Mouse (Mus musculus) liver, embryonic 13.5 days (tissue): Measurements from ENCODE around the gene Chrnb1. TPM values are rescaled to one million over a fixed set of nuclear protein-coding genes. Genes with fewer than 3 reads are reported as not detected.

Experiments used
- ATAC-seq: fragments of 200-750 bp; cut with Nextera tagmentation; 2 replicates; pipeline ENCODE4 v1.8.0; 2017; ENCODE audit warnings: low read depth, mild to moderate bottlenecking, moderate number of reproducible peaks, moderate library complexity
- DNase-seq: peaks from one replicate; pipeline ENCODE4 v3.0.0; 2022
- H3K27ac ChIP-seq: fragments of 300-500 bp; sonication (generic); 2 replicates; pipeline ENCODE4 v1.5.1; 2015; ENCODE audit warnings: moderate library complexity, mild to moderate bottlenecking, inconsistent platforms
- H3K27me3 ChIP-seq: fragments of 300-500 bp; sonication (generic); 2 replicates; pipeline ENCODE4 v1.6.1; 2015; ENCODE audit warnings: mild to moderate bottlenecking, inconsistent platforms
- H3K36me3 ChIP-seq: fragments of 300-500 bp; sonication (generic); 2 replicates; pipeline ENCODE4 v1.6.1; 2015; ENCODE audit warnings: mild to moderate bottlenecking, inconsistent platforms
- H3K4me1 ChIP-seq: fragments of 300-500 bp; sonication (generic); replicated peaks from 2 replicates; pipeline ENCODE4 v1.6.1; 2015; ENCODE audit warnings: inconsistent platforms
- H3K4me2 ChIP-seq: fragments of 300-500 bp; sonication (generic); 2 replicates; pipeline ENCODE4 v1.6.1; 2015; ENCODE audit warnings: inconsistent platforms, mild to moderate bottlenecking, moderate library complexity
- H3K4me3 ChIP-seq: fragments of 300-500 bp; sonication (generic); replicated peaks from 2 replicates; pipeline ENCODE4 v1.5.1; 2015; ENCODE audit warnings: mild to moderate bottlenecking, inconsistent platforms
- H3K9ac ChIP-seq: fragments of 300-500 bp; sonication (generic); 2 replicates; pipeline ENCODE4 v1.6.1; 2015; ENCODE audit warnings: mild to moderate bottlenecking, inconsistent platforms
- H3K9me3 ChIP-seq: fragments of 300-500 bp; sonication (generic); replicated peaks from 2 replicates; pipeline ENCODE4 v1.6.1; 2016; ENCODE audit warnings: inconsistent platforms
- WGBS: fragments of 180-500 bp; shearing (Covaris S2); methylation state at CpG from one replicate; pipeline ENCODE4 v1.1.7; 2015; ENCODE audit not compliant: insufficient replicate concordance; 5-methylcytosine and 5-hydroxymethylcytosine counted together
- polyA plus RNA-seq: library from polyadenylated mRNA; unstranded; fragments of >200 nt; fragmentation: Nextera tagmentation; extraction: Ambion mirVana; gene quantifications from 2 replicates; pipeline ENCODE4 v1.2.1, GENCODE M21; 2015

Chrnb1 gene
- polyA plus RNA-seq, 1 experiment from 2014 or later, result 0.59 TPM

DNA sequence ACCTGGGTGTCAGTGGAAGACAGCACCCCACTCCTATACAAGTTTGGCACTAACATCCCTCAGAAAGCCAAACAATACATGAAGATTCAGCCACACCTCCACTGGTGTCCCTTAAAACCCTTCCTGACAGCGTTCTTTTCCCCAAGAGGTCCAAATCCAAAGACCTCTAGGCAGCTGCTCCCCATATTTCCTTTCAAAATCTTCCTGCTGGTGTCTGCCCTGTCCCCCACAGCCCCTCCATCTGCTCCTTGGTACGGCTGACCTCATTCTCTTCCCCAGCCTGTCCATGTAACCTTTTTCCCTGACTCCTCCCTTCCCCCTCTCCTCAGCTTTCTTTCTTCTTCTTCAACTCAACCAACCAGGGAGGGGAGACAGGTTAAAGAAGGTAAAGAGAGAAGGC, 27.7 kb upstream of the Chrnb1 start:
- H3K4me1 ChIP-seq, result no peaks in the 10 kb centered on the region
- no peak overlapping the region for H3K9ac ChIP-seq
- H3K4me3 ChIP-seq, result no peak overlapping the region
- no peaks in the 10 kb centered on the region for H3K9me3 ChIP-seq
- ATAC-seq, result no peak
- no peak overlapping the region for H3K4me2 ChIP-seq
- H3K27me3 ChIP-seq, result peaks cover 9% of the 10 kb centered on the region
- peaks cover 24% of the 10 kb centered on the region for H3K36me3 ChIP-seq
- 67% methylated on average over 2 of the region's 2 CpGs for WGBS
- no peak overlapping the region for H3K27ac ChIP-seq
- DNase-seq, result no peak

DNA sequence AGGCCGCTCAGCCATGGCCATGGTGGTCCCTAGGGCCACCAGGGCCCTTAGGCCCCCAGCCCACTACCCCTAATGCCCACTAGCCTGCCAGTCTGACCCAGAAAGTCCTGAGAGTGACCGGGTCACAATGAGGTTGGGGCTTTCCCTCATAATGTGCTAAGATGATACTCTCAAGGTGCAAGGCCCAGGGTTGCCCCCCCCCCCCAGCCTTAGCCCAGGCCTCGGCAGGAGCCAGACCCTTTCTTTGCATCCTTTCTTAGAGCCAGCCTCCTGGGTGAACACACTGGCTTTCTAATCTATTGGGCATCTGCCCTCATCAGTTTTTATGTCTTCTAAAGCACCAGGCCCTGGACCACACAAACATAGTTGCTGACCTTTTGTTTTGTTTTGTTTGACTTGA, 26.3 kb upstream of the Chrnb1 start, which contains the start of gene Spem1:
Spem1 (minus strand) TSS at position 101 of the 400 bp plus-strand sequence.
- peaks cover 17% of the 10 kb centered on the region for H3K36me3 ChIP-seq
- no peak within 1 kb of the TSS for H3K9ac ChIP-seq
- H3K27ac ChIP-seq, result no peak within 1 kb of the TSS
- DNase-seq (no peak), ATAC-seq (no peak)
- no peaks in the 10 kb centered on the region for H3K9me3 ChIP-seq
- H3K4me2 ChIP-seq, result no peak within 1 kb of the TSS
- H3K4me1 ChIP-seq, result no peaks in the 10 kb centered on the region
- 69% methylated on average over 3 of the region's 3 CpGs for WGBS
- H3K27me3 ChIP-seq, result peaks cover 15% of the 10 kb centered on the region
- H3K4me3 ChIP-seq, result no peak within 1 kb of the TSS

DNA sequence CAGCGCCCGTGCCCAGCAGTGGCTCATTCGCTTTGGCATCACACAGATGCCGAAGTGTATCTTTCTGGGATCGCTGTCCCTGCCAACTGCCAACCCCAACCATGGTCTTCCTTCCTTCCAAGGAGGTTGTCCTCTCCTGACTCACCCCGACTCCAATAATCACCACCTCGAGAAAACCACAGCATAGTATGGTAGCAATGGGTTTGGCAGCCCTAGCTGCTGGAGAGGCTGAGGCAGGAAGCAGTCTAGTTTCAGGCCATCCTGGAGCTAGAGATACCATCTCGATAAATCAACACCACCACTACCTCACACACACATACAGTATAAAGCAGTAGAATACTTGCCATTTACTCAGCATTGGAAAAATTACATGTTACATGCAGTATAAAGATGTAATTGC, 23.1 kb upstream of the Chrnb1 start:
- no peak for ATAC-seq
- DNase-seq, result no peak

DNA sequence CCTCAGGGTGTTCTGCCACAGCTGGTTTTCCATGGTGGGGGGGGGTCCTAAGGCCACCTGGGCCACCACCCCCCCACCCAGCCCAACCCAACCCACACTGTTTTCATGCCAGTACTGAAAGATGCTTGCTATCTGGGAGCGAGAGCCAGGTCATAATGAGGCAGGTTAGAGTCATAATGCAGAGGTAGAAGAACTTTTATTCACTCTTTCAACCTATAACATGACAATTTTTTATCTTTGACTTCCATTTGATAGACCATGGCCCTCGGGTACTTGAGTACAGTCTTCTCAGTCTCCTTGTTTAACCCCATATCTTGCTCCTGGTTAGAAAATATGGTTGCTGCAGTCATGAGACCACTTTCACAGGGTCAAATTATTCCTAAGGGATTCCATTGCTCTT, 22.6 kb upstream of the Chrnb1 start, which contains the start of gene Spem2:
Spem2 (minus strand) TSS at position 101 of the 400 bp plus-strand sequence.
- DNase-seq (no peak), ATAC-seq (no peak)
- Histone ChIP-seq H3K9ac (no peak within 1 kb of the TSS), H3K4me2 (no peak within 1 kb of the TSS), H3K36me3 (no peaks in the 10 kb centered on the region), H3K9me3 (no peaks in the 10 kb centered on the region; the same call in 1 of the 2 replicates), H3K4me1 (no peaks in the 10 kb centered on the region), H3K4me3 (no peak within 1 kb of the TSS), H3K27ac (no peak within 1 kb of the TSS), H3K27me3 (peaks cover 15% of the 10 kb centered on the region)
- WGBS, result 62% methylated on average over 2 of the region's 2 CpGs

More for the DNA sequence above, 23.1 kb upstream of the Chrnb1 start:
- Histone ChIP-seq H3K4me1 (no peaks in the 10 kb centered on the region), H3K27ac (no peak overlapping the region), H3K9ac (no peak overlapping the region), H3K4me2 (no peak overlapping the region), H3K27me3 (peaks cover 20% of the 10 kb centered on the region), H3K36me3 (no peaks in the 10 kb centered on the region), H3K4me3 (no peak overlapping the region), H3K9me3 (no peaks in the 10 kb centered on the region; the same call in 1 of the 2 replicates)
- WGBS, result 66% methylated on average over 8 of the region's 8 CpGs

DNA sequence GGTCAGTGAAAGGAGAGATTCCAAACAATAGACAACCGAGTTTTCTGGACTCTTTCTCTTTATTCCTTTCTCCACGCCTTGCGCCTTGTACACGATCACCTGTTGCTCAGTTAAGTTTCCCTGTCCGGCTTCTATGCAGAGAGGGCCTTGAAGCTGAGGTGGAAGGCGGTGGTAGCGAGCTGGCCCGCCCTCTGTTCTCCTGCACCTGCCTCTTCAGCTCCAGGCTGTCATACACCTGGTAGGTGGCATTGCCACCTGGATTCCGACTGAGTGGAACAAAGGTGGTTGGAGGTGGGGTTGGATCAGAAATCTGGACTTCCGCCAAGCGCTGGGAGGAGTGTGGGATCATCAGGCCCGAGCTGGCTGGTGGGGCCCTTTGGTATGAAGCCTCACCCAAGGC, 20.8 kb upstream of the Chrnb1 start:
- no peaks in the 10 kb centered on the region for H3K4me1 ChIP-seq
- DNase-seq (no peak), ATAC-seq (no peak)
- H3K27me3 ChIP-seq, result peaks cover 24% of the 10 kb centered on the region
- H3K4me3 ChIP-seq, result no peak overlapping the region
- 83% methylated on average over 12 of the region's 12 CpGs for WGBS
- no peak overlapping the region for H3K27ac ChIP-seq
- no peaks in the 10 kb centered on the region; the same call in 1 of the 2 replicates for H3K9me3 ChIP-seq
- H3K4me2 ChIP-seq, result no peak overlapping the region
- no peak overlapping the region for H3K9ac ChIP-seq
- no peaks in the 10 kb centered on the region for H3K36me3 ChIP-seq

DNA sequence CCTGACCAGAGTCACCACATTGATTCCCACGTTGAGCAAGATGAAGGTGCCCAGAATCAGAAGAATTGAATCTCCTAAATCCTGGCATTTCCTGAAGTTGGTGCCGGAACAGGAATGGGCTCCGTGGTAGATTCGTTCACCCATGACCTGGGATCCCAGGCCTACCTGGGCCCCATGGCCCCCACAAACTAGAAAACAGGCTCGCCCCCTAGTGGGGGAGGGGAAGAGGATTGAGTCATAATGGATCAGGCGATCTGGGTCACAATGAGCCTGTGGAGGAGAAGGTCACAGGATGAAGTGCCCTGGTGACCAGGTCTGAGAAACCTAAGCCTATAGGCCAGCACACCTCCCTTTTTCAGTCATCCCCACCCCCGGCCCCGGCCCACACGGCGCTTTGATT, 19.4 kb upstream of the Chrnb1 start, which contains the start of gene Gm39566:
Gm39566 (minus strand) TSS at position 144 of the 400 bp plus-strand sequence.
- no peaks in the 10 kb centered on the region for H3K4me1 ChIP-seq
- ATAC-seq, result no peak
- H3K36me3 ChIP-seq, result no peaks in the 10 kb centered on the region
- no peaks in the 10 kb centered on the region; the same call in 1 of the 2 replicates for H3K9me3 ChIP-seq
- H3K4me3 ChIP-seq, result no peak within 1 kb of the TSS
- H3K27ac ChIP-seq, result no peak within 1 kb of the TSS
- H3K4me2 ChIP-seq, result no peak within 1 kb of the TSS
- no peak within 1 kb of the TSS for H3K9ac ChIP-seq
- peaks cover 36% of the 10 kb centered on the region for H3K27me3 ChIP-seq
- DNase-seq, result no peak
- WGBS, result 59% methylated on average over 10 of the region's 10 CpGs

DNA sequence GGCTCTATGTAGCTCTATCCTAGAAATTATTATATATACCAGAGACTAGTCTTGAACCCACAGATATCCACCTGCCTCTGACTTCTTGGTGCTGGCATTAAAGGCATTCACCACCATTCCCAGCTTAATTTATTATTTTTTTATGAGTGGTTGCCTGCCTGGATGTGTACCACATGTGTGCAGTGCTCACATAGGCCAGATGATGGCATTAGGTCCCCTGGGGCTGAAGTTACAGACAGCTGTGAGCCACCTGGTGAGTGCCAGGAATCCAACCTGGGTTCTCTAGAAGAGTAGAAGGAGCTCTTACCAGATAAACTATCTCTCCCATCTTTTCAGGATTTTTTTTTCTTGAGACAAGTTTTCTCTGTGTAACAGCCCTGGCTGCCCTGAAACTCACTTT, 14.5 kb upstream of the Chrnb1 start:
- ATAC-seq (no peak), DNase-seq (no peak)
- peaks cover 5% of the 10 kb centered on the region for H3K4me1 ChIP-seq
- H3K4me3 ChIP-seq, result no peak overlapping the region
- peaks cover 60% of the 10 kb centered on the region for H3K27me3 ChIP-seq
- H3K36me3 ChIP-seq, result no peaks in the 10 kb centered on the region
- no peak overlapping the region for H3K9ac ChIP-seq
- H3K27ac ChIP-seq, result no peak overlapping the region
- H3K9me3 ChIP-seq, result no peaks in the 10 kb centered on the region
- H3K4me2 ChIP-seq, result no peak overlapping the region

DNA sequence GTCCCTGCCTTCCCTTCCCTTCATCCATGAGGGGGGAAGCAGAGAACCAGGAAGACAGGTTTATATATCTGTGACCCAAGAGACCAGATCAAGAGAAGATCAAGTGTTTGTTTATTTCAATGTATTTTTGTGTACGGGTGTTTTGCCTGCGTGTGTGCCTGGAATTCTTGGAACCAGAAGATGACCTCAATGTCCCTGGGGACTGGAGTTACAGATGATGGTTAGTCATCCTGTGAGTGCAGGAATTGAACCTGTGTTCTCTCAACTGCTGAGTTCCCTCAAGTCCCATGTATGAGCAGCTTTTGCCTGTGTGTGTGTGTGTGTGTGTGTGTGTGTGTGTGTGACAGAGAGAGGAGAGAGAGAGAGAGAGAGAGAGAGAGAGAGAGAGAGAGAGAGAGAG, 11.9 kb upstream of the Chrnb1 start:
- WGBS, result 72% methylated on average over 2 of the region's 2 CpGs
- Histone ChIP-seq H3K9me3 (no peaks in the 10 kb centered on the region), H3K4me3 (no peak overlapping the region), H3K27me3 (peaks cover 77% of the 10 kb centered on the region), H3K27ac (no peak overlapping the region), H3K4me1 (peaks cover 31% of the 10 kb centered on the region), H3K36me3 (no peaks in the 10 kb centered on the region), H3K9ac (no peak overlapping the region), H3K4me2 (no peak overlapping the region)
- no peak for ATAC-seq
- no peak for DNase-seq

DNA sequence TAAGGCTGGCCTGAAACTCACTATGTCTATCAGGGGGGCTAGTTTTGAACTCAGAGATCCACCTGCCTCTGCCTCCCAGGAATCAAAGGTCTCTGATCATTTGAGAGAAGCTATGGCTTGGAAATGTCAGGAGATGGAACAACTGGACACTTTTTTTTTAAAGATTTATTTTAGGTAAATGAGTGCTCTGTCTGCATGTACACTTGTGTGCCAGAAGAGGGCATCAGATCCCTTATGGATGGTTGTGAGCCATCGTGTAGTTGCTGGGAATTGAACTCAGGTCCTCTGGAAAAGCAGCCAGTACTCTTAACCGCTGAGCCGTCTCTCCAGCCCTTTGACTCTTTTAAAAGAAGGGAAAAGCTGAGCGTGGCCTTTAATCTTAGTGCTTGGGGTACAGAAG, 10.6 kb upstream of the Chrnb1 start:
- H3K36me3 ChIP-seq, result no peaks in the 10 kb centered on the region
- H3K27ac ChIP-seq, result no peak overlapping the region
- peaks cover 44% of the 10 kb centered on the region for H3K4me1 ChIP-seq
- no peak overlapping the region for H3K4me2 ChIP-seq
- DNase-seq, result no peak
- no peak overlapping the region for H3K4me3 ChIP-seq
- H3K9ac ChIP-seq, result no peak overlapping the region
- 77% methylated on average over 4 of the region's 4 CpGs for WGBS
- no peaks in the 10 kb centered on the region for H3K9me3 ChIP-seq
- H3K27me3 ChIP-seq, result peaks cover 82% of the 10 kb centered on the region
- no peak for ATAC-seq

DNA sequence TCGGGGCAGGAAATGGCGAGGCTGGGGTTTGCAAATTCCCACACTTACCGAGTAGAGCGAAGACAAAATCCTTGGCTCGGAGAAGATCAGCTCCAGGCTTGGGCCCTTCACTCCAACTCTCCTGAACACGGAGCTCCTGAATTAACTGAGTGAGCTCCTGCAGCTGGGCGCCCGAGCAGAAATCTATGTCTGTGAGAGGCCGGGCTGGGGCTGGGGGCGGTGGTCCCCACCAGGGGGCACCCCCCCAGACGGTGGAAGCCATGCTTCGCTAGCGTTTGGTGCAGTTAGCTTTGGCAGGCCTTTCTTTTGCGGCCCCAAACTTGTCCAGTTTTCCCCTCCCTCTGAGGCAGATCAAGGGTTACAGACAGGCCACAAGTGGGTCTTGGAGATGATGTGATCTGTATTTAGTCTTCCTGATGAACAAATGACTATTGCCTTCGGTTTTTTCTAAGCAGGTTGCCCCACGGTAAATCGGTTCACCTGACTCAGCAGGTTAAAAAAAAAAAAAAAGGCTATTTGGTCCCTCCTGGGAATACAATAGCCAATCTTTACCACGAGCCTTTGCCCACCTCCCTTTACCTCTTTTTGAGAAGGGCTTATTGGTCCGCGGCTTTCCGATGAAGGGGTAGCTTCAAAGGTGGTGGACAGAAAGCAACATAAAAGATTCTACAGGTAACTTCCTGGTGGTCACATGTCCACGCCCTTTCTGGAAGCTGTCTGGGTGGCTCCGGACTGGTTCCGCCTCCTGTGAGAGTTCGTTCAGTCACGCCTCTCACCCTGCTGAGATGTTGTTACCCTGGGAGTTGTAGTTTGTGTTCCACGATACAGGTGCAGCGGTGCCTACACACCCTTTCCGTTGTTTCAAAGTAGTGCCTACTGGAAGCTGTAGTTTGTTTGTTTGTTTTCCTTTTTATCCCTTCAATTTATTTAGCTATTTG, 9.5 kb upstream of the Chrnb1 start, which contains the start of gene Tmem102:
Tmem102 (minus strand) TSS at position 653 of the 938 bp plus-strand sequence.
- no peak within 1 kb of the TSS for H3K27ac ChIP-seq
- peak within 1 kb of the TSS; percentile 57 for H3K4me3 ChIP-seq
- peak within 1 kb of the TSS; percentile 77 for H3K4me2 ChIP-seq
- peaks cover 84% of the 10 kb centered on the region for H3K27me3 ChIP-seq
- H3K36me3 ChIP-seq, result no peaks in the 10 kb centered on the region
- DNase-seq (no peak), ATAC-seq (no peak)
- H3K9ac ChIP-seq, result 0 out of 2 replicates have a peak within 1 kb of the TSS, but pooled peaks have one; percentile 54
- WGBS, result 20% methylated on average over 29 of the region's 29 CpGs
- H3K4me1 ChIP-seq, result peaks cover 55% of the 10 kb centered on the region
- no peaks in the 10 kb centered on the region for H3K9me3 ChIP-seq

DNA sequence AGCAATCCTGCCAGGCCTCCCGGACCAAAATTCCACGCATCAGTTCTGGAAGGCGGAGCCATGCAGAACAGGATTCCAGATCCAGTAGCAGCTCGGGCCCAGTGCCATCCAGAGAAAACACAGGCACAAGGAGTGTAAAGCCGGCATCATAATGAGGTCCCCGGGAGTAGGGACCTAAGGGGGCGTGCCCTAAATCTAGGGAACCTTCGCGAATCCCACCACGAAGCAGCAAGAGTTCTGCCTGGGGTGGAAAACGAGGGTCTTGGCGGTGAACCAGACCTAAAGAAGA, 8.9 kb upstream of the Chrnb1 start:
- H3K27ac ChIP-seq, result no peak overlapping the region
- peaks cover 88% of the 10 kb centered on the region for H3K27me3 ChIP-seq
- peak overlapping the region; percentile 77 for H3K4me2 ChIP-seq
- no peaks in the 10 kb centered on the region for H3K9me3 ChIP-seq
- 0 out of 2 replicates have a peak overlapping the region, but pooled peaks have one; percentile 54 for H3K9ac ChIP-seq
- H3K36me3 ChIP-seq, result no peaks in the 10 kb centered on the region
- 19% methylated on average over 12 of the region's 12 CpGs for whole genome bisulfite sequencing
- H3K4me1 ChIP-seq, result peaks cover 58% of the 10 kb centered on the region
- DNase-seq, result no peak
- peak overlapping the region; percentile 57 for H3K4me3 ChIP-seq
- no peak for ATAC-seq
